Mouse (Mus musculus) induced T-regulatory cell, adult 2 months (primary cell): ENCODE measurements at regions not wholly inside any gene's neighbourhood (a gene's known extent, or its start where the extent isn't known, plus 50 kb on each side); places are given as distances from the start of the nearest gene placed in this dataset.

Experiments used
- DNase-seq: peaks from one replicate; pipeline ENCODE4 v3.0.0-alpha.2; 2012; ENCODE audit warnings: low read depth

DNA sequence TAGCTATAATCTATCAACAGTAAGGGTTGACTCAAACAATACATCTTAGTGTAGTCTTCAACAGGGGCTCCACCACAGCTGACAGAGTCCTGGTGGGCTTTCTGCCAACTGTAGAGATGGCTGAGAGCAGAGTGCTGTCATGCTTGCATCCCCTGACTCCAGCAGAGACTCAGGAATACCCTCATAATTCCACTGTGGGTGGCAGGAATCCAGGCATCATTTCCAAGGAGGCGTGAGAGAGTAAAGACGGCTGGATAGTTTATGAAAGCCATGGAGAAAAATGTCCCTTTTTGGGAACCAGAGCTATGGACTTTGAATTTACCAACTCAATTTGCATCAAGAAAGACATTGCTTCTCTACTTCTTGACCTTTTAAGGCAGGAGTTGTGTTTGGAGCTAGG is 87.8 kb upstream of the Camk1g start:
- DNase-seq, result no peak

DNA sequence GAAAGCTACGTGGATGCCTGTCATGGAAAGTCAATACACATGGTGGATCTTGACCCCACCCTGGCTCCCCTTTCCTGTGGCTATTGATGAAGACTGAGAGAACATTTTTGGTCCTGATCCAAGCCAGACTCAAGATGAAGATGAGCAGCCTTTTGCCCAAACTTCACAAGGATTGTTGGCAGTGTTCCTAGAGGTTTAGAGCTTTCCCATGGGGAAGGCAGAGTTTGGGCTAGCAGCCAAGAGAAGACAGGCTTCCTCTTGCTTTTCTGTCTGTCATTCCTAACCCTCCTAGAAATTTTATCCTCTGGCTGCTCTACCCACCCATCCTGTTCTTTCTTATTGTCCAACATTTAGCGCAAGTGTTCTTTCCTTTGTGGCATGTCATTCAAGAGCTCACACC is 83.6 kb upstream of the Camk1g start:
- no peak for DNase-seq

DNA sequence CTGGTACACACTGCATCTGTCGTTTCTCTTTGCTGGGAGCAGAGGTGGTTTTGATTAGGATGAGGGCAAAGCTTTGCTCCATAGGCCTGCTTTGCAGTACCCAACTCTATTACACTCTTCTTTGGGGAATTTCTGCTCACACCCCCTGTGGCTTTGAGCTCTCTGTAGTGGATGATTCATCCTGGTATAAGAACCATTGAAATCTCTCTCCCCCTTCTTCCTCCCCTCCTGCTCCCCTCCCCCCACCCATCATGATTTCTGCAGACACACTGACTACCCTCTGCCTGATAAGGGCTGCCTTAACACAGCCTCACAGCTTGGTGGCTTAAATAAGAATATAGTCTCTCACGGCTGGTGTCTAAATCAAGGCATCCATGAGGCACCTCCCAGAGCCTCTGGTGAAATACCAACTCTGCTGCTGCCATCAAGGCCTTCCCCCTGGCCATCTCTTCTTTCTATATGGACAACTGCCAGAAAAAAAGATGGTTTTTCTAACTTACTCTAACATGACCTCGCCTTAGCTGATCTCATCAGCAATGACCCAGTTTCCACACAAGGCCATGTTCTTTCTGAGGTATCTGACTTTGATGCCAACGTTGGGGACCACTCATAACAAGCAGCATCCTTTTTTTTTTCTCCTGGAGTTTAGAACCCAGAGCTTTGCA is 81.5 kb upstream of the Camk1g start:
- no peak for DNase-seq

DNA sequence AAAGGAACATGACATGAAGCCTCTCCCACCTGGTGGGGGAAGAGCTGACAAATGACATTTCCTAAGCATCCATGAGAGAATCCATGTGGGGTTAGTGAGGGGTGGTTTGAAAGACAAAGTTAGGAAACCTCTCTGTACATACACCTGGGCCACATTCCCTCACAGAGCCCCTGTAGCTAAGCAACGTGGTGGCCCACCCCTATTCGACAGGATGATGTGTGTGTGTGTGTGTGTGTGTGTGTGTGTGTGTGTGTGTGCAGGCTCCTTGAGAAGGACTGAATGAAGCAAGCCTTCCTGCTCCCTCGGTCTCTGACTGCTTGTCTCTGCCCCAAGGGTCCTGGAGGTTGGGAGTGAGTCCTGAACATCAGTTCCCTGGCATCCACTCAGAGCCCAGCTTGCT is 80.7 kb upstream of the Camk1g start:
- DNase-seq, result no peak

DNA sequence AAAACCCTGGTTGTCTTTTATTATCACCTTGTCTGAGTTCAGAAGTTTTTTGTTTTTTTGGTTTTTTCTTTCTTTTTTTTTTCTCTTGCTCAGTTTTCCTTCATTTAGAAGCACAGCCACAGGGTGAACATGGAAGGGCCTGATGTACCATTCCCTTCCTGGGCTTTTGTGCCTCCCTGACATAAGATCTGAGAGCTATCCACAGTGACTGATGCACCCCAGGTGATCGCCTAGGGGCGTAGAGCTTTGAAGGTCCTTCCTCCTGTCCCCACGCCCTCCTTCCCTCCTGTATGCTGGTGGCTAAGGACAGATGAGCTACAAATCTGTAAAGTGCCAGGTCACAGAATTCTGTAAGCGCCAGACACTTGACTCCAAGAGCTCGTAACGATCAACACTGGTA is 80.1 kb upstream of the Camk1g start:
- DNase-seq, result no peak

DNA sequence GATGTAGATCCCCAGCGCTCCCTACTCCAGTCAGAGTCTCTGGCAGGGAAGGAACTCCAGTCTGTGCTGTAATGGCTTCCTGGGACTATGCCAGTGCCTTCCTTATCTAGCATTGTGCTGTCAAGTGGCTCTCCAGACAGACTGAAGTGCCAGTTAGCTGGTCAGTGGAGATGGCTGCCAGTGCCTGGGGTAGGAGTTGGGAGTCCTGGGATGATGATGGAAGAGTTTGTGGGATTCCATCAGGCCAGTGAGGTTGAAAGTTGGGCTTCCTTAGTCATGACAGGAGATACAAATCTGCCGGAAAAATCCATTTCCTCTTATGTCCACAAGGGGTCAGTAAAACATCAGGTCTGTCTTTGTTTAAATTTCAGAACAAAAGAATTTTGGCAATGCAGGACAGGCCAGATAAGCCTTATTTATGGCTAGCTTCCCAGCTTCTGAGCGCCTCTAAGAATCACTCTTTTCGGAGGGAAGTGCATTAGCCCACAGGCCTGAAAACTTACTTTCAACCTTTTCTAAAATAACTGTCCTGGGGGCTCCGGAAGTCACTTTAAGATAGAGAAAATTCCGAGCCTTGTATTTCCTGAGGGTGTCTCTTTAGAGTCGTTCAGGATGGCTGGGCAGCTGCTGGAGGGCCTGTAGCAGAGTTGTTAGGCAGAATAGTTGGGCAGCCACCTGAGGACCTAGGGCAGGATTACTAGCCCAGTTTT is 79.5 kb upstream of the Camk1g start:
- DNase-seq, result peak; percentile 51

DNA sequence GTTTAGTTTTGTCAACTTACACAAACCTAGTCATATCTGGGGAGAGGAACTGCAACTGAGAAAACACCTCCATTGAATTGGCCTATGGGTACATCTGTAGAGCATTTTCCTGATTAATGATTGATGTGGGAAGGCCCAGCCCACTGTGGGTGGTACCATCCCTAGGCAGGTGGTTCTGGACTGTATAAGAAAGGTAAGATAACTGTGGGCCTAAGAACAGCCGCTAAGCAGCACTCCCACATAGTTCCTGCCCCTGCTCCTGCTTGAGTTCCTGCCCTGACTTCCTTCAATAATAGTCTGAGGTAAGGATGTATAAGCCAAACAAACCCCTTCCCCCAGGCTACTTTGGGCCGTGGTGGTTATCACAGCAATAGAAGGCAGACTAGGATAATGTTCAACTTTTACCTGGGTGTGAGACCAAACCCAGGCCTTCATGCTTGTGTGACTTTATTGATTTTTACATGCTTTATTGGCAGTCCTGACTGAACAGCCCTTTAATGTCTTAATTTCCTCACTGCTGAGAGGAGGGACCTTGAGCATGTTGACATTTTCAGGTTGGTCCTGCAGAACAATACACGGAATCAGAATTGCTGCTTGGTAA is 78.8 kb upstream of the Camk1g start:
- no peak for DNase-seq

DNA sequence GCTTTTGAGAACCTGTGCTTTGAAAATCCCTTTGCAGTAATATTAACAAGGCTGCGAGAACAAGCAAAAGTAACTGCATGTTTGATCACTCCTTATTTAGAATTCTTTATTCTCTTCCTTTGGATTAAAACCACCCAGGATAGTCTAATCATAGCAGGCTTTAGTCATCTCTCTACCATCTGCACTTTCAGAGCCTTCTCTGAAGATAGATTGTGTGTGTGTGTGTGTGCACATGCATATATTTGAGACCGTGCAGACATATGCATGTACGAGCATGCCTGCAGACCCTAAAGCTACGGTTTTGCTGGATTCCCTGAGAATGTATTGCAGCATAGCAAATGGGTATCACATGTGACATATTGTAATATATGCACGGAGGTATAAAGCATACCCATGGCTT is 77.5 kb upstream of the Camk1g start:
- no peak for DNase-seq

DNA sequence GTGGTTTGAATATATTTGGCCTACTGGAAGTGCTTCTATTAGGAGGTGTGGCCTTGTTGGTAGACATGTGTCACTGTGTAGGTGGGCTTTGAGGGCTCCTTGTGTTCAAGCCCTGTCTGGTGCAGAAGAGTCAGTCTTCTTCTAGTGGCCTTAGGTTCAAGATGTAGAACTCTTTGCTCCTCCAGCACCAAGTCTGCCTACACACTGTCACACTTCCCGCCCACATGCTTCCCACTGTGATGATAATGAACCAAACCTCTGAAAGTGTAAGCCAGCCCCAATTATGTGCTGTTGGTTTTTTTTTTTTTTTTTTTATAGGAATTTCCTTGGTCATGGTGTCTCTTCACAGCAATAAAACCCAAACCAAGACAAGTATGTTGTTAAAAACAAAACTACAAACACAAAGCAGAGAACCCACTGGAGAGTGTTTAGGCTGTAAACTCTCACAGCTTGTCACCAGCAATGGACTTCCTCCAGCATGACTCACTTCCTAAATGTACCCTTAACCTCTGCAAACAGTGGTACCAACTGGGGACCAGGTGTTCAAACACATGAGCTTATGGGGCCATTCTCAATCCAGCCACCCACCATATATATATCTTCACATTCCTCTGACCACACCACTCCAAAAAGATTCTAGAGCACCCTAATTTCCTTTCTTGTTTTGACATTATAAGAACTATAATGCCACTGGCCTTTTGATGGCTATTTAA is 74.0 kb upstream of the Camk1g start:
- DNase-seq, result no peak

DNA sequence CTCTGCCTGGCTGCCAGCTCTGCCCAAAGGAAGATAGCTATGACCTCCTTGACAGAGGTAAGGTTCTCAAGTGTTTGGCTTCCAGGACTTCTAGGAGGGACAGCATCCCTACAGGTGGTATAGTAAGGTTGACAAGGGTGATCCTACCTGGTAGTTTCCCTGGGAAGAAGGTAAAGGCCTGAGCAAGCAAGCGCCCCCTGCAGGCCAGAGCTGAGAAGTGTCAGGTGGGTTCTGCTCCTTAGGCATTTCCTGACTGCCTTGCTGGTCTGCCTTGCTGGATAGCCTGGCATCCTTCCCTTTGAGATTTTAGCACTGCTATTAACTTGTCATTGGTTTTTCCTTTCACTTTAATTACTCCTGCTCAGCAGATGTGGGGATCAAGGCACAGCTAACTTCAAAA is 70.4 kb upstream of the Camk1g start:
- DNase-seq, result peak; percentile 62

DNA sequence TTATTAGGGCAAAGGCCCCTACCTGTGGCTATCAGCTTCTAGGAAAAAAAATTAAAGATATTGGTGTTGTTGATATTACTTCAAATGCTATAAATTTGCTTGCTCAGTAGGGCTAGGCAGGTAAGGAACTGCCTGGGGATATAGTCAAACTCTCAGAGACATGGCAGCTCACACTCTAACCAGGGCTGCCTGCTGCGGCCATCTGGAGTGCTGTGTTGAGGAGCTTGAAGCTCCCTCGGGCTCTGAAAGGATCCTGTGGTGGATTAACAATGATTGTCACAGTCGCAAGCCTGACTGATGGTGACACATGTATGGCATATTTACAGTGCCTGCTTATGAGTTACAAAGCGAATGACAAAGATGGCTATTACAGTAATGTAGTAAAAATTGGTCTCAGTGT is 64.2 kb upstream of the Camk1g start:
- no peak for DNase-seq

DNA sequence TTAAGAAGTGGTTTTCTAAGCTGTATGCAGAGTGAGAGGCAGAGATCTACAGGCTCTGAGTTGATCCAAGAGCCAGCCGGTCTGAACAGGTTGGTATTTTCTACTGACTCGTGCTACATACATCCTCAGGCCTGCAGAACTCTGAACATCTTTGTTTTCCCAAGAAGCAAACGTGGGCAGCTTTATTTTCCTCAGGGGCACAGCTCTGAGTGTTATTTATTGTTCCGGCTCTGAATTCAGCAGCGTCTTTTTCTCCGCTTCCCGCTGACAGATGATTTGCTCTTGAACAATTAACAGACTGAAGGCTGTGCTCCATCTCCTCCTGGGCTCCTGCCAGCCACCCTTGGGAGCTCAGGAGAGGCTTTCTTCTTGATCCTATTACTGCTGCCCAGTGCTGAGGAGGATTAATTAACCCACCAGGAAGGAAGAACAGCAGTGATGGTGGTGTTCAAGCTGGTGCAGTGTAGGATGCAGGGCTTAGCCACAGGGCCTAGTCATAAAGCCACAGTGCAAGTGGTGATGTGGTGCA is 63.5 kb upstream of the Camk1g start:
- DNase-seq, result no peak

DNA sequence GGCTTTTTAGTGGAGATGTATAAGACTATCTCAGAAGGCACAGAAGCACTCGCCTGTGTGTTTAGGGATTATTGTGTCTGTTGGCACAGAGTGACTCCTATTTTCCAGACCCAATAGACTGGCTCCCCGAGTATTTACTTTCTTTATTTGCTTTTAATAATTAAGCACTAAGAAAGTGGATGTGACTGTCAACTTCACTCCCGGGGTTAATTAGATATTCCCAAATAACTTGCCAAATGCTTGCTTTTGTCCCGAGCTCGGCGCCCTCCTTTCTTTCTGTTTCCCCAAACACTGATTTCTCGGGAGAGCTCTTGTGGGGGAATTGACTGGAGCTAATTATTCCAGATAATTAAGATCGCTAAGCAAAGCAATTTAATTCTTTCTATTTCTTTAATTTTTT is 60.1 kb upstream of the Camk1g start:
- DNase-seq, result no peak

DNA sequence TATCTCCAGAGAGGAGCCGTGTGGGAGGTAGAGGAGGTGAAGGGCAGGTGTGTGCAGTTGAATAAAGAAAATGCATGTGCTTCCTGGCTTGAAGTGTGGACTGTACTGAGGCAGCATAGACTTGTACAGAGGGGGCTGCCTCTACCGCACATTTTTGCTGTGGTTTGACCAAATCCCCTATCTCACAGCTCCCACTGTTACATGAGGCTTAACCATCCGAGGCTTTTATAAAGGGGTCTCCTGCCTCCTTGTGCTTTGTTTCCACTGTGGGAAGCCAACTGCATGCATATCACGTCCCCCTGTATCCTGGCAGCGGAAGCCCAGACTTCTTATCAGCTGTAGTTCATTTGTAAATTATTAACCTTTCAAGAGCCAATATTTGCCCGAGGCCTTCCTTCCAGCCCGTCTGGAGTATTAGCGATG is 53.6 kb upstream of the Camk1g start:
- DNase-seq, result no peak

DNA sequence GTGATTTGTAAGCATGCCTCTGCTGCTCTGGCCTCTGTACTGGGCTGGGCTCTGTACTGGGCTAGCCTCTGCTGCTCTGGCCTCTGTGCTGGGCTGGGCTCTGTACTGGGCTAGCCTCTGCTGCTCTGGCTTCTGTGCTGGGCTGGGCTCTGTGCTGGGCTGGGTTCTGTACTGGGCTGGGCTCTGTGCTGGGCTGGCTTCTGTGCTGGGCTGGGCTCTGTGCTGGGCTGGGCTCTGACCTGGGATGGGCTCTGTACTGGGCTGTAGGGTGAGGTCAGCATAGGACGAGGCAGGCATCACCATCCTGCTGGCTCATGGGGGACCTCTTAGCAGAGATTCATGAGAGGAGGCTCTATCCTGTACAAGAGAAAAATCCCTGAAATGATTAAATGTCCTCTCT is 52.8 kb upstream of the Camk1g start:
- no peak for DNase-seq

DNA sequence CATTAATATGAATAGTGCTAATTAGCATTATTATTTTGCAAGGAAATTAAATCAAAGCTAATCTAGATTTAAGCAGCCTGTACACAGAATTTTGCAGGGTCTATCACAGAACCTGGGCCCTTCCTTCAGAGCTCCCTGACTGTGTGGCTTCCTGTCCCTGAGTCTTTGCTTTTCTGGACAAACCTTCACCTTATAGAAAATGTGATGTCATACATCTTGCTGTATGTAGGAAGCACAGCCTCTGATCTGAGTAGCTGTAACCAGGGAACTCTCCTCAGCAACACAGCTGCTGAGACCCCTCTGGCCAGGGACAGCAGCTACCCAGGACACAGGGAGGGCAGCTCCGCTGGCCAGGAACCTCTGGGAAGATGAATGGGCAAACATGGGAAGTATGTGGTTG is 51.7 kb upstream of the Camk1g start:
- DNase-seq, result no peak

DNA sequence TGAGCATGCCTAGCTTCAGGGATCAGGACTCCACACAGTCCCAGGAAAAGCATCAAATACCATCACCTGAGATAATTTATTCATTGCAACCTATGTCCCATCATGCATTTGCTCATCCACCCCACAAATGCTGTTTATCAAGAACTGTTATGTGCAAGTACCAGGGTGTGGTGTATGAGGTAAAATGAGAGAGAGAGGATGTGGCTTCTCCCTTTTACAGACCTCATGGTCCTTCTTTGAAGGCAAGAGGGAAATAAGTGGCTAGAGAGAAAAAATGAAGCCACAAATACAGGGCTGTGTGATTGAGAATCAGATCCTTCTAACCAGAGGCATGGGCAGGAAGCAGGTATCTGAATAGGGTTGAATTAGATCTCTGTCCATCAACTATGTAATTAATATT is 51.3 kb upstream of the Camk1g start:
- DNase-seq, result peak; percentile 64
